Mouse (Mus musculus): ENCODE results near the gene Gm21981. TPM values are rescaled to one million over a fixed set of nuclear protein-coding genes. Genes with fewer than 3 reads are reported as not detected.

Gene Gm21981
- polyA plus RNA-seq, 1 experiment from 2014 or later: 0.66 TPM

DNA sequence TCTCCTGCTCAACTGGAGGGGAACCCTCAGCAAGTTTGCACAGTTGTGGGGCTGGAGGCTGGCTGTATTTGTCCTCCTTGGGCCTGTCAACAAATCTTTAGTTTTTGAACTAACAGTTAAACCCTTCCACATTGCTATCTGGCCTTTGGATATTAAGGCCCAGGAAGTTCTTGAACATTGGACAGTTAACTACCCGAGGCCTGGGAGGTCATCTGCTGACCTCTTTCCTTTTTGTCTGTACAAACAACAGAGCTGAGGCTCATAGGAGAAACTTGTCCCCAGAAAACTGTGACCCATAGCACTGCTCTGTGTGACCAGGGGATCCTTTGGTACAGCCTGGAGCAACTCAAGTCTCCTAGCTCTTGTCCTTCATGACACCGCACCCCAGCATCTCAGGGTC lies 4.8 kb upstream of the Gm21981 start:
- WGBS: 83% methylated on average over 2 of the region's 2 CpGs
- H3K27ac ChIP-seq: no peak overlapping the region
- no peak for ATAC-seq
- H3K27me3 ChIP-seq: peaks cover 8% of the 10 kb centered on the region; the same call in 1 of the 2 replicates
- H3K4me2 ChIP-seq (replicated peaks): no peak overlapping the region
- H3K4me1 ChIP-seq (replicated peaks): peaks cover 12% of the 10 kb centered on the region
- no peak overlapping the region for H3K4me3 ChIP-seq (replicated peaks)
- H3K9me3 ChIP-seq: no peaks in the 10 kb centered on the region
- peaks cover 49% of the 10 kb centered on the region for H3K36me3 ChIP-seq
- no peak overlapping the region for H3K9ac ChIP-seq (replicated peaks)

DNA sequence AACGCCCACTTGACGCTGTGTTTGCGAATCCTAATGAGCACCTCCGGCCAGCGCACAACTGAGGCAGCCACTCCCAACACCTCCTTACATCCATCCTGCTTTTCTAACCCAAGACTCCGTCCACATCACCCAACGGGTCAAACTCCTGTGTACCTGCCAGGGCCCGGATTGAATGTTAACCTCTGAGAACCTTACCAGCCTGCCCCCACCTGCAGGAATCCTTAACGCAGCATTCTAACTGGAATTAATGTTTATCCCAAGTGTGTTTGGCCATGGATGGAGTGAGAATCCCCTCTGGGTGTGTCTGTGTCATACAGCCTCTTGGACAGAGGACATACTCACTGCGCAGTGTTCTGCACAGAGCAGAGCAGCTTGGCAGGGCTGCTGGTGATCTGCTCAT lies 3.9 kb upstream of the Gm21981 start:
- H3K9me3 ChIP-seq: no peaks in the 10 kb centered on the region
- no peak overlapping the region; the same call in 1 of the 2 replicates for H3K9ac ChIP-seq (replicated peaks)
- H3K27ac ChIP-seq: no peak overlapping the region
- ATAC-seq: no peak
- H3K4me2 ChIP-seq (replicated peaks): no peak overlapping the region
- no peak overlapping the region for H3K4me3 ChIP-seq (replicated peaks)
- 90% methylated on average over 10 of the region's 10 CpGs for WGBS
- peaks cover 11% of the 10 kb centered on the region for H3K27me3 ChIP-seq
- peaks cover 17% of the 10 kb centered on the region for H3K4me1 ChIP-seq (replicated peaks)
- H3K36me3 ChIP-seq: peaks cover 40% of the 10 kb centered on the region

DNA sequence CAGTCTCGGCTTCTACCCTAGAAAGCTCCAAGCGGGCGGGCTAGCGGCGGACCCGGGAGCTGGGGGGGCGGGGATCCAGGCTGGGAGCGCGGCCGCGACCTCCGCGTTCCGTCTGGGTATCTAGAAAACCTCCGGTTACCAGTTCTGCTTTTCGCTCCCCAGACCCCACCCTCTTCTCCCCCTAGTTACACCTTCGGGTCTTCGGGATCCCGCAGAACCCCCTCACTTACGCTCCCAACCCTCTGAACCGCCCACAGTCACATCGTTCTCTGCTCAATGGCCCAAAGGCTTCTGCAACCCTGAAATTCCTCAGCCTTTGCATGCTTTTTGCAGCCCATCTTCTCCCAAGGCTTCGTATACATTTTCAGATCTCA lies 1.1 kb upstream of the Gm21981 start:
- H3K4me1 ChIP-seq (replicated peaks): peaks cover 17% of the 10 kb centered on the region
- H3K4me2 ChIP-seq (replicated peaks): peak overlapping the region; percentile 64
- H3K36me3 ChIP-seq: peaks cover 12% of the 10 kb centered on the region
- H3K9me3 ChIP-seq: no peaks in the 10 kb centered on the region
- peak overlapping the region; percentile 74 for H3K4me3 ChIP-seq (replicated peaks)
- ATAC-seq: no peak
- H3K27ac ChIP-seq: peak overlapping the region; percentile 67
- WGBS: 0% methylated on average over 22 of the region's 23 CpGs
- peak overlapping the region; percentile 89 for H3K9ac ChIP-seq (replicated peaks)
- peaks cover 8% of the 10 kb centered on the region for H3K27me3 ChIP-seq

DNA sequence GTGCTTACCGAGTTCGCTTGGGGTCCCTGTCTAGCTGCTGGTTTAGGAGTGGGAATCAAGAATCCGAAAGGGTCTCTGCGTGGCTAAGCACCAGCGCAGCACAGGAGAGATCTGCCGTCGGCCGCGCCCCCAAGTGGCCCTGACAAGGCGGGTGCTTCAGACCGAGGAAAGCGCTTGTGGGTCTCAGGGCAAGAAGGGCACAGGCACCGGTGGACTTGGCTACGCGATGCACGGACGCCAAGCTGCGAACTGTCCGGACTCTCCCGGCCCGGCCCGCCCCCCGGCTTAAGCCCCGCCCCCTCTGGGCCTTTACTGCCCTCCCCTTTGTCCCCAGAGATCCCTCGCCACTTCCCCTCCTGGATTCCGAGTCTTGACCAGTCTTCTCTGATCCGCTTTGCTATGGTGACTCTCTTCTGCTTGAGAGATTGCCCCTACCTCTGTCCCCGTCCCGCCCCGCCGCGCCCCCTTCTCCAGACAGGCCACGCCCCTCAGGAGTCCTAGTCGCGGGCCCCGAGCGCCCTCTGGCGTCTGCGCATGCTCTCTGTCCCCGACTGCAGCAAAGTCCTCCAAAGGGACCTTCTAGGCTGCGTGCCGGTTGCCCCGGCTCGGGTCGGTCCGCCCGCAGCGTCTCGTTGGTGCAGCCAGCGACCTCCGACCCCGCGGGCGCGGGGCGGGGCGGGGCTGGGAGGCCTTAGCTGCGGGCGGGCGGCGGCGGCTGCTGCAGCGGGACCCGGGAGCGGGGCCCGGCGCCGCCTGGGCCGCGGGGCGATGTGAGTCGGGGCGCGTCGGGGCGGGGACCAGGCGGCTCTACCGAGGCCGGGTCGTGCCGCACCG lies 465 bp upstream of the Gm21981 start, which contains the start of gene Prickle4:
Prickle4 (minus strand) TSS at position 234 of the 834 bp plus-strand sequence.
- peak; percentile 96 for ATAC-seq
- peak within 1 kb of the TSS; percentile 64 for H3K4me2 ChIP-seq (replicated peaks)
- WGBS: under 1% methylated on average over 78 of the region's 82 CpGs
- peaks cover 19% of the 10 kb centered on the region for H3K4me1 ChIP-seq (replicated peaks)
- peak within 1 kb of the TSS; percentile 89 for H3K9ac ChIP-seq (replicated peaks)
- H3K9me3 ChIP-seq: no peaks in the 10 kb centered on the region
- H3K4me3 ChIP-seq (replicated peaks): peak within 1 kb of the TSS; percentile 74
- peaks cover 6% of the 10 kb centered on the region; the same call in 1 of the 2 replicates for H3K36me3 ChIP-seq
- H3K27ac ChIP-seq: peak within 1 kb of the TSS; percentile 67
- H3K27me3 ChIP-seq: peaks cover 8% of the 10 kb centered on the region

DNA sequence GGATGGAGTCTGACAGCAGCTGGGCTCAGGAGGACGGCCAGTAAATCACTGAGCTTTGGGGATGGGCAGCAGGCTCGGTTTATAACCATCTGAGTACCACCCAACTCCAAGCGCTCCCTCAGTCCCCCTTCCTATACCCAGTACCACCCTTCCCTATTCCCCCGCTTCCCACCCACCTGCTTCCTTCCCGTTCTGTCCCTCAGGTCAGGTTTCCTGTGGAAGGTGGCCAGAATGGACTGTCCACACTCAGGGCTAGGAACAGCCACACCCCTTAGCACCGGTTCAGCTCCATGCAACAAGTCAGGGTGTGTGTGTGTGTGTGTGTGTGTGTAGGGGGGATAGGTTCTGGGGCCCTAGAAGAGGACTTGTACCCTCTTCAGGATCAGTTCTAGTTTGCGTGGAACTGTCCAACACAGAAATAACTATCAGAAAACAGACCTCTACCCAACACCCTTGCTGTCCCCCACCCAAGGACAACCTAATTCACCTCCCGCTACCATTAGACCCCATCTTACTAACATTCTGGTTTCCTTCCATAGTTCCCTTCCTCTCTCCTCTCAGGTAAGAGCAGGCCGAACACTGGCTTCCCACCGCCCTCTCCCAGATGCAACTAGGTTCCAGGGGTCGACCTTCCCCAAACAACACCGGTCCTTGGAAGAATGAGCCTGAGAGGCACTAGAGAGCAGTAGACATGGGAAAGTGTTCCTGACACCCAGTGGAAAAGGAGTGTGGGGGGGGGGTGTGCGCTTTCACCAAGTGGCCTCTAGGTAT lies 399 bp downstream of the Gm21981 start:
- Histone ChIP-seq H3K27me3 (peaks cover 8% of the 10 kb centered on the region), H3K9me3 (no peaks in the 10 kb centered on the region), H3K4me2 (replicated peaks) (peak overlapping the region; percentile 64), H3K9ac (replicated peaks) (peak overlapping the region; percentile 89), H3K4me3 (replicated peaks) (peak overlapping the region; percentile 74), H3K27ac (peak overlapping the region; percentile 67), H3K36me3 (no peaks in the 10 kb centered on the region), H3K4me1 (replicated peaks) (peaks cover 27% of the 10 kb centered on the region)
- 31% methylated on average over 13 of the region's 13 CpGs for WGBS
- ATAC-seq: no peak; the same call in 1 of the 2 replicates

DNA sequence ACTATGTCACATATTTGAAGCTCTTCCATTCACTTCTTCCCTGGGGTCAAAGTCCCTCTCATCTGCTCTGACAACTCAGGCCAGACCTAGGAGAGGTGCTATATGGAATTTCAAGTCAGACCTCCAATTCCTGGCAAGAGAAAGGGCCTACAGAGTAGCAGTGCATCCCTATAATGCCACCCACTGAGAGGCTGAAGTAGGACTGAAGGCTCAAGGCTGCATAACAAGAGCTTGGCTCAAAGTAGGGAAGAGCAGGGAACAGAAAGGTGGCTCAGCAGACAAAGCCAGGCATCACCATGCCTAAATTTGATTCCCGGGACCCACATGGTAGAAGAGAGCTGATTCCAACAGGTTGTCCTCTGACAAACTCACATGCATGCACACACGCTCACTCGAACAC lies 2.6 kb downstream of the Gm21981 start:
- Histone ChIP-seq H3K4me1 (replicated peaks) (peaks cover 35% of the 10 kb centered on the region), H3K9me3 (no peaks in the 10 kb centered on the region), H3K4me2 (replicated peaks) (no peak overlapping the region), H3K27ac (no peak overlapping the region), H3K27me3 (peaks cover 8% of the 10 kb centered on the region), H3K4me3 (replicated peaks) (no peak overlapping the region), H3K9ac (replicated peaks) (no peak overlapping the region), H3K36me3 (no peaks in the 10 kb centered on the region)
- ATAC-seq: no peak
- WGBS: 88% methylated on average over 3 of the region's 3 CpGs

DNA sequence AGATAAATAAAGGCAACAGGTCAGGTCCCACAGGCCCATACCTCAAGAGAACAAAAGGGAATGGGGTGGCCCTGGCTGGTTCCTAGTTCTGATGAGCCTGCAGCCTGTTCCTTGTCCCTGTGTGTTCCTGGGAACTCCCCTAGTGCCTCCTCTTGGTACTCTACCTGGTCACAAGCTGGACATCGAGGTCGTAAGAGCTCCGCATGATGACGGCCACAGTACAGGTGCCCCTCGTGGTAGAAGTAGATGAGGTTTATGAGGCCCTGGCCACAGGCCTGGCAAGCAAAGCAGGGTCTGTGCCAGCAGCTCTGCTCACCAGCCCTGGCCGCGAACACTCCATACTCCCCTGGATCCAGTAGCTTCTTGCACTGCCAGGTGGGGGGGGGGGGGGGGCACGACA lies 4.4 kb downstream of the Gm21981 start:
- peaks cover 5% of the 10 kb centered on the region; the same call in 1 of the 2 replicates for H3K36me3 ChIP-seq
- H3K4me1 ChIP-seq (replicated peaks): peaks cover 30% of the 10 kb centered on the region
- 0 out of 2 replicates have a peak overlapping the region, but pooled peaks have one; percentile 11 for H3K9ac ChIP-seq (replicated peaks)
- no peak for ATAC-seq
- H3K27me3 ChIP-seq: peaks cover 8% of the 10 kb centered on the region
- no peaks in the 10 kb centered on the region for H3K9me3 ChIP-seq
- peak overlapping the region; percentile 84 for H3K4me3 ChIP-seq (replicated peaks)
- 86% methylated on average over 6 of the region's 8 CpGs for WGBS
- H3K27ac ChIP-seq: no peak overlapping the region
- peak overlapping the region; percentile 95 for H3K4me2 ChIP-seq (replicated peaks)

DNA sequence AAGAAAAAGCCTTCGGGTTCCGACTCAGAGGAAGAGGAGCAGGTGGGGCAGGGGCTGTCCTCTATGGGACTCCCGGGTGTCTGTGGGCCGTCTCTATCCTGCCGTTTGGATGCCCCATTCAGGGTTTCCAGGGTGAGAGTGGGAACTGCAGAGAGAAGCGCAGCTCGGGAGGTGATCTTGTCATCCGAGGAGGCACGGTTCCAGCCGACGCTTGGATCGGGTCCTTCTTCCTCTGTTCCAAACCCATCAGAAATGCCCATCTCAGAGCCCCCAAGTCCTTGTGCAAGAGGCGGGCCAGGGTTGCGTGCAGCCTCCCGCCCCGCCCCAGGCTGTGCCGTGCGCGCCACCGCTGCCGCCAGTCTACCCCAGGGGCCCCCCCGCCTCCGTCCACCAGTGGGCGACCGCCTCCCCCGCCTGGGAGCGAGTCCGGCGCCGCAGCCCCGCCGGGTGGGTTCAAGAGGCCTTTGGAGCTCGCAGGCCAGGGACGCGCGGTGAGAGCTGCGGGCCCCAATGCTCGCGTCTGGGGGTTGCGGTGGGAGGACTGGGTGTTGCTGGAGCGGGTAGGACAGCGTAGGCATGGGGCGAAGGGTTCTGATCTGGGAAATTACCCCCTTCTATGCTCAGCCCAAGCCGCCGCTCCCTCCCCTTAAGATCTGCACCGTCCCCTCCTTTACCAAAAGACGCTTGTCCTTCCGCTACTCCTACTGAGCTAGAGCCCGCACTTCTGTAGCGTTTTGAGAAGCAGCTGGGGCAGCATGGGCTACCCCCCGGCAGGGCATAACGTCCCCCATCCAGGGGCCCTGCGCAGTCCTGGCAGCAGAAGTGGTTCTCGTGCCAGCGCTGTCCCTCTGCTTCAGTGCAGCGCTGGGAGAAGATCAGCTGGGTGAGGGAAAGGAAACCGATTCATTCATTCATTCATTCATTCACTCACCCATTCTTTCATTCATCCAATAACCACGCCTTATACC lies 5.4 kb downstream of the Gm21981 start, which contains the start of gene Frs3:
Frs3 (plus strand) TSS at position 423 of the 968 bp plus-strand sequence.
- H3K27ac ChIP-seq: peak within 1 kb of the TSS; percentile 90
- H3K4me3 ChIP-seq (replicated peaks): peak within 1 kb of the TSS; percentile 84
- under 1% methylated on average over 51 of the region's 58 CpGs for WGBS
- H3K9ac ChIP-seq (replicated peaks): peak within 1 kb of the TSS; percentile 87
- H3K36me3 ChIP-seq: peaks cover 15% of the 10 kb centered on the region; the same call in 1 of the 2 replicates
- peaks cover 8% of the 10 kb centered on the region for H3K27me3 ChIP-seq
- peaks cover 25% of the 10 kb centered on the region for H3K4me1 ChIP-seq (replicated peaks)
- ATAC-seq: peak; percentile 65
- H3K4me2 ChIP-seq (replicated peaks): peak within 1 kb of the TSS; percentile 95
- no peaks in the 10 kb centered on the region for H3K9me3 ChIP-seq

DNA sequence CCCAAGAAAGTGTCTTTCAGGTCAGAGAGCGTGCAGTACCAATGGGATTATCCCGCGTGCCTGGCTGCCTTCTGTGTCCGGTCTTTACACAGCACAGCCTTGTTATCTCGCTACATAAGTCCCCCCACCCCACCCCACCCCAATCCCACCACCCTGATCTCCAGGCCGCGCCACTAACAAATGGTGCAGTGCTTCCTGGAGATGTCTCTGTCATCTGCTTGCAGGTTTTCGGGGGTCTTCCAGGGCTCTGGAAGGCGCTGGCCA lies 6.0 kb downstream of the Gm21981 start, which contains the start of gene Tomm6:
Tomm6 (minus strand) TSS at position 43 of the 264 bp plus-strand sequence.
- H3K9me3 ChIP-seq: no peaks in the 10 kb centered on the region
- H3K27me3 ChIP-seq: 0 out of 2 replicates have a peak, but pooled peaks cover 5% of the 10 kb centered on the region
- peaks cover 21% of the 10 kb centered on the region for H3K36me3 ChIP-seq
- no peak for ATAC-seq
- H3K27ac ChIP-seq: peak within 1 kb of the TSS; percentile 90
- H3K4me3 ChIP-seq (replicated peaks): peak within 1 kb of the TSS; percentile 84
- peaks cover 22% of the 10 kb centered on the region for H3K4me1 ChIP-seq (replicated peaks)
- peak within 1 kb of the TSS; percentile 95 for H3K4me2 ChIP-seq (replicated peaks)
- peak within 1 kb of the TSS; percentile 87 for H3K9ac ChIP-seq (replicated peaks)
- 3% methylated on average over 9 of the region's 9 CpGs for WGBS

DNA sequence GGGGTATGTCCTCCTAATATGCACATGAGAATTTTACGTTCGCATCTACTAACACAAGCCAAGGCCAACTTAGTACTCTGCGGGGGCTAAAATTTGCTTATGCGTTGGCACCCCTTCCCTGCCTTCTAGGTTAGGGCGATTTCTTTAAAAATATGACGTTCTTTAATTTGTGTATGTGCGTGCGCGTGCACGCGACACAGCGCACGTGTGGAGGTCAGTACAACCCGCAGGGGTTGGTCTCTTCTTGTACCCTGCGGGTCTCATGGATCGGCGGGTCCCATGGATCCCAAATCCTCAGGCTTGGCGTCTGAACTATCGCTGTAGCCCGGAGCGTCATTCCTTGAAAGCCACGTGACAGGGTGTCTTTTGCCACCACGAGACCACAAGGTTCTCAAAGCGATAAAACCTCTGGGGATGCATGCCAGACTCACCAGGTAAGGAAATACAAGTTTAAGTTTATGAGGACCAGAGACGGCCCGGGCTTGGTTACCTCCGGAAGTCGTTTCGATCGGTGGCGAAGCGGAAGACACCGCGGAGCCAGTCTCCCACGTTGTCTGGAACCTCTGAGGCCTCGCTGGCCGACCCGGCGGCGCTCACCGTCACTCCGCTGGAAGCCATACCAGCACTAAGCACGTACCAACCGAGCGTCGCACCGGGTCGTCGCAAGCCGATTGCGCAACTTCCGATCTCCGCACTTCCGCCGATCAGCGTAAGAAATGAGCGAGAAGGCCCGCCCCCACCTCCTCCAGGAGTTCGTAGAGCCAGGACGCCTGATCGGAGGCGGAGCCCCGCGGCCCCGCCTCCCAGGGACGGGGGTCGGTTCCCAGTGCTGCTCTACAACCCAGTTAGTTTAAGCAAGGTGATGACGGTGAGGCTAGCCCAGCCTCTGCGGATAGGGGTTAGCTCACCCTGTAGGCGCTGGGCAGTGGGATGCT lies 6.6 kb downstream of the Gm21981 start:
- peak; percentile 91 for ATAC-seq
- H3K27ac ChIP-seq: peak overlapping the region; percentile 90
- peak overlapping the region; percentile 87 for H3K9ac ChIP-seq (replicated peaks)
- H3K4me3 ChIP-seq (replicated peaks): peak overlapping the region; percentile 84
- H3K4me1 ChIP-seq (replicated peaks): peaks cover 22% of the 10 kb centered on the region
- under 1% methylated on average over 70 of the region's 70 CpGs for WGBS
- H3K27me3 ChIP-seq: 0 out of 2 replicates have a peak, but pooled peaks cover 1% of the 10 kb centered on the region
- peaks cover 27% of the 10 kb centered on the region for H3K36me3 ChIP-seq
- no peaks in the 10 kb centered on the region for H3K9me3 ChIP-seq
- H3K4me2 ChIP-seq (replicated peaks): peak overlapping the region; percentile 95

Data from midbrain, embryonic 13.5 days (tissue).